Mouse (Mus musculus) gonadal fat pad, adult 2 months (tissue): ENCODE data around the gene Ush1c. TPM values are rescaled to one million over a fixed set of nuclear protein-coding genes. Genes with fewer than 3 reads are reported as not detected.

Experiments used
- DNase-seq: peaks from one replicate; pipeline ENCODE4 v3.0.0-alpha.2; 2012; ENCODE audit warnings: low read depth
- polyA plus RNA-seq: library from polyadenylated mRNA; depleted of rRNA; stranded (reverse); fragments of >200 nt; gene quantifications from 2 replicates; pipeline ENCODE4 v1.2.3, GENCODE M21; 2012; rRNA removed

Ush1c gene
- 0.85 and 2.0 TPM in 2 replicates for polyA plus RNA-seq

DNA sequence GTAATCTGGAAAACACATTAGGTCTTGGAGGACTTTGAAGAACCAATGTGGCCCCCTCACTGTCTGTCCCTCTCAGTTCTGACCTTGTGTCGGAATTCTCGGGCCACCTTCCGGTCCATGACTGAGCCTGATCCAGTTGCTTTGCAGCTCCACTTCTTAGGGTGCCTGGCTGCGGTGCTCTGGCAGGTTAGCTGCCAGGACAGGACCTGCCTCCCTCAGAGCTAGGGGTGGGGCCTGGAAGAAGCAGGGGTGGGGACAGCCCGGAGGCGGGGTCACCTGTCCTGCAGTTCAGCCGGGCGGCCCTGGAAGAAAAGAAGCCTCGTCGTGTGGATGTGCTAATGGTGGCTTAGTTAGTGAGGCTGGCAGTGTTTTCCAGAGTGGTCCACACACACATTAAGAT, at the start of gene Ush1c:
TSS of gene Ush1c (minus strand) at position 158 of the 400 bp plus-strand sequence.
- no peak for DNase-seq

DNA sequence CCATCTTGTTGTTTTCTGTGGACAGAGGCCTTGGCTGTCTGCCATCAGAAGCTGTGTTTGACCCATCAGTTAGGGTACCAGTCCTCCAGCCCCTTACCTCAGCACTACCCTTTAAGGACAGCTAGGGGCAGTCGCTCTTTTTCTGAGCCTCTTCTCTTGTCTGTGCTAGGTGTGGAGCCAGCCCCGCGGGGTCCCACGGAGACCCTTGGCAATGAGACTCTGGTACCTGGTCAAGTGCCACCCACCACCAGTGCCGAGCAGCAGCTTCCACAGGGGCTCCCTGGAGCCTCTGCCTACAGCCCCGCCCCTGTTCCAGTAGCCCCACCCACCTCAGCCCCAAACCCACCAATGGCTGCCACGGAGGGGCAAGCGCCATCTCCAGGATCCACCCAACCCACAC, 48.7 kb upstream of the Ush1c start:
- DNase-seq = no peak

DNA sequence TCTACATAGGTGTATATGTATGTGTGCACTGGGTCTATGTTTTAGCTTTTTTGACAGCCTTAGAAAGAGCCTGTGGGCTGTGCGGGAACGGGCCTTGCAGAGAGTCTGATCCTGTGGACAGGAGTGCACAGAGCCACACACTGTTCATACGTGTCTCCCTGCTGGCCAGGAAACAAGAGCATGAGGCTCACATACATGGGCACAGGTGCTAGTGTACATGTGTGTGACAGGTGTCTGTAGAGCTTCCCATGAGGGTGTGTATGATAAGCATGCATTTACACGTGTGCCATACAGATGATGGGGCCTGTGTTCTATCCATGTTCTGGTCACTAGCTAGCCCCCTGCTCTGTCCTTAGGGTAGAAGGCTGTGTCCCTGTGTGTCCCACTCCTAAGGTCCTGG, 48.1 kb upstream of the Ush1c start:
- no peak for DNase-seq

DNA sequence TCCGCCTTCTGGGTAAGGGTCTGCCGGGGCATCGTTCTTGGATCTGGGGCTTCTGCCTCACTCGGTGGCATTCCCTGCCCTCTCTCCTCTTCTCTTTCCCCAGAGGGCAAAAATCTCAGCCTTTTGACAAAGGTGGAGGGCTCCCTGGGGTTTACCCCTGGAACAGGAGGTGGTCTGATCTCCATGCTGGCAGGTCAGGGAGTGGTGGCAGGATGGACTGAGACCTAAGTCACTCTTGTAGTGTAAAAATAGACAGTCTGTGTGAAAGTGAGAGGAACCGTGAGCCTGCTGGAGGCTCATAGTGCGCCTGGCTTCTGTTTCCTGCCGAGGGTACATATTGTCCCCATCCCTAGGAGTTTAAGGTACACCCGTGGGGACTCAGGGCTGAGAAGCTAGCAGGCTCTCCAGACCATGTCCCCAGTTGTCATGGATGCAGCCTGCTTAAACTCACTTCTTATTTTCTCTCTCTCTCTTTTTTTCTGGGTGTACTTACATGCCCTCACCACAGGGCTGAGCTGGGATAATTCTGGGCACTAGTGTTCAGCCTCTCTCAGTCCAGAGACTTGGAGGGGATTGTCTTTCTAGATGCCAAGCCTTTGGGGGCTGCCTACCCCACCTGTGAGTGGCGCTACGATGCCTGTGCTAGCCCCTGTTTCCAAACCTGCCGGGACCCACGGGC, 47.0 kb upstream of the Ush1c start:
- DNase-seq = no peak

DNA sequence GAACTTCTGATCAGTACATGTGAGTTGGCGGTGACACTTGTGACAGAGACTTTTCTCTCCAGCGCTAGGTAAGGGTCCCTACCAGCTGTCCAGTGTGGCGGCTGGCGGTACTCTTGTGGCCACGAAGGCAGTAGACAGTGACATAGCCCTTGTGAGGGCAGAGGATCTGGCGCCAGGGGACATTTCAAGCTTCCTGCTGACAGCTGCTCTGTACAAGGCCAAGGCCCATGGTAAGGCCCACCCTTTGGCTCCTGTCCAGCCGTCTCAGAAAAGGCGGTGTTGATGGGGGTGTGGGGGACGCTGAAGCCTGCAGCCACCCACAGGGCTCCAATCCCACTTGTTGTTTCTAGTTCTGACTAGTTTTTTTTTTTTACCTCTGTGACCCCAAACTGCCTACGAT, 45.4 kb upstream of the Ush1c start:
- no peak for DNase-seq

DNA sequence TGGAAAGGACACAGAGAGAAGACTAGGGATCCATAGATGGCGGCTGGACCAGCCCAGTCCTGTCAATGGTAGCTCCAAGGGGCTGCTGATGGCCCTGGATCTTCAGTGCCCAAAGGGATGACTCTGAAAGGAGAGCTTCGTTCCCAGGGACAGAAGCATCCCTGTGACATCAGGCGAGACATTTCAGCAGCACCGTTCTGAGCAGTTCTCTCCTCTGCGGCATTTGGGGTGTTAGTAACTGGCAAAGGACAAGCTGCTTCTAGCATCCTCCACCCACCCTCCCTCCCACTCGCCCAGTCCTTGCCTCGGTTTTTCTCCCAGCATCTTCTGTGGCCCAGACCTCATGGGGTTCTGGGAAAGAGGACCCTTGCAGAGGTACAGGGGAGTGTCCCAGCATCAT, 44.0 kb upstream of the Ush1c start:
- DNase-seq = no peak

DNA sequence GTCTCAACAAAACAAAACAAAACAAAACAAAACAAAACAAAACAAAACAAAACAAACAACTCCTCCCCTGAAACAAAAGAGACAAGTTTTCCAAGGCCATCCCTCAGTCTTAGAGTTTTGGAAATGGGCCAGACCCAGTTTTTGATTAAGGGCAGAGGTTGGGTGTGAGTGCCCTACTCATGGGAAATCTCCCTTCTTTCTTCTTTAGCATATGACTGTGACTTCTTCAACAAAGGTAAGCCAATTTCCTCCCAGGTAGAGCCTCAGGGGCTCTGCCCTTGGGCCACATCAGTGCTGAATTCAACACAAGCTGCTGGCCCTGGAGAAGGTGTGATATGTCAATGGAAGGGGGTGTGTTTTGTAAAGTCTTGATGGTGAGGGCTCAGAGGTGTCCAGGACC, 42.6 kb upstream of the Ush1c start:
- no peak for DNase-seq

DNA sequence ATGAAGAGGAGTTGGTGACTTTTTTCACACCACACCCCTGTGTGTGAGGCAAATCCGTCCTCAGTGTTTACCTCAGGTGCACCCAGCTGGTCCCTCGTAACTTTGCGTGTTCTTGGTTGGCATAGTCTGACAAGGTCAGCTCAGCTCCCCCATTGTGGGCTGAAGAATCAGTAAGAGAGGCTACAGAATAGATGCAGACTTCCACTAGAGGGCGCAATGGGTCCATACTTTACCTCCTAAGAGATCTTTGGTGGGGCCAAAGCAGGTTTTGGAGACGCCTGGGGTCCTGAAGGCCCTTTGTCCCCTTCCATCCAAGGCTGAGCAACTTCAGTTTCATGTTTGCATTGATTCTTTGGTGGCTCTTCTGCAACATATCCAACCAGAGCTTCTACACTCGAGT, 41.6 kb upstream of the Ush1c start:
- no peak for DNase-seq

DNA sequence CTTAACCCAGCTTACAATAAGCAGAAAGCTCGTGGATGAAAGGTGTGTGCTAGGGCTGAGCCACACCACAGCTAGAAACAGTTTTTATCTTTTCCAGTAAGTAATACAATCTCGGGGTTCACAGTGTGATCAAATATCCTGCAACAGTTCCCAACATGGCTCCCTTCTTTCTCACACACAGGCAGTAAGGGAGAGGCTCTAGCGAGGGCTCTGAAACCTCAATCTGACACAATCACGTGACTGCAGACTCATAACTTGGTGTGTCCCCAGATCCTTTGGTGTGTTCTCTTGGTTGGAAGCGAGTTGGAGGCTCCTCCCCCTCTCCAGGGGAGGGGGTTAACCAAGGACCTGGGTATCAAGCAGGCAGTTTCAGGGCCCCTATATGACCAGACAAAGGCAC, 37.9 kb upstream of the Ush1c start:
- DNase-seq = no peak

DNA sequence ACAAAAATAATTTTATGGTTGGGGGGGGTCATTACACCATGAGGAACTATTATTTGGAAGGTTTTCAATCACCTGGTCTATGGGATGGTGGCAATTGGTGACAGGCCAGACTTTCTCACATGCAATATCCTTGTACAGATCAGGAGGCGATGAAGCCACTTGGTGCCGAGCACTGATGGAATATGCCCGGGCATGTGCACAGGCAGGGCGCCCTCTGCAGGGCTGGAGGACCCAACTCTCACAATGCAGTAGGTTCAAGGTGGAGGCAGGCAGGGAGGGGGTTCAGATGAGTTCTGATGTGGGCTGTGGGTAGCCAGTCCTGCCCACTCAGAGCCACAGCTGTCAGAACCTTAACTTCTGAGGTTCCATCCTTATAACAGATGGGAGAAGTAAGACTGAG, 13.5 kb upstream of the Ush1c start:
- no peak for DNase-seq

DNA sequence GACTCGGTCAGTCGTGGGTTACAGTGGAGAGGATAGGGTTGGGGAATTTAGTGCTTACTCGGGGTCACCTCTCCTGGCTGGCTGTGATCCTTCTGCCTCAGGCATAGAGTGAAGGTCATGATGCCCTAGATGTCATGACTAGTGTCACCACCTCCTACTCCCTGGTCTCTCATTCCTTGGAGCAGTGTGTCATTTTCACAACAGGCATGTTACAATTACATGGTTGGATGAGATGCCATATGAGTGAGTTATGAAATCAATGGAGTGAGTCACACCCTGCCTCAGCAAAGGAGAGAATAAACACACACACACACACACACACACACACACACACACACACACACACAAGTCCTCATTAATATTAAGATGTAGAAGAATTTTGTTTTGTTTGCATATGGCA, 9.3 kb upstream of the Ush1c start:
- no peak for DNase-seq

DNA sequence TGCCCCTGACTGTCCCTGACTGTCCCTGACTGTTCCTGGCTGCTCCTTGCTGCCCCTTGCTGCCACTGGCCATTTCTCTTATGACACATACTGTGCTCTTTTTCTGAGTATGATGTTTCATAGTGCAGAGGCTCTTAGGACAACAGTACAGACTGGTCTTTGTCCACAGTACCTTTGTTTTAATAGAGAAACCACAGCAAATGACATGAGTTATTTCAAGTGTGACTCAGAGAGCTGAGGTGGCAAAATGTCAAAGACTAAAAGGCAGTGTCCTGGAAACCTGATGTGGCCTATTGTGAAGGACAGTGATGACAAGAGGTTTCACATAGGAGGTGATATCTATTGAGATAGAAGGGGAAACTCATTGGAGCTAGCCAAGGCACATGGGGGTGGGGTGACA, 8.6 kb upstream of the Ush1c start:
- no peak for DNase-seq

DNA sequence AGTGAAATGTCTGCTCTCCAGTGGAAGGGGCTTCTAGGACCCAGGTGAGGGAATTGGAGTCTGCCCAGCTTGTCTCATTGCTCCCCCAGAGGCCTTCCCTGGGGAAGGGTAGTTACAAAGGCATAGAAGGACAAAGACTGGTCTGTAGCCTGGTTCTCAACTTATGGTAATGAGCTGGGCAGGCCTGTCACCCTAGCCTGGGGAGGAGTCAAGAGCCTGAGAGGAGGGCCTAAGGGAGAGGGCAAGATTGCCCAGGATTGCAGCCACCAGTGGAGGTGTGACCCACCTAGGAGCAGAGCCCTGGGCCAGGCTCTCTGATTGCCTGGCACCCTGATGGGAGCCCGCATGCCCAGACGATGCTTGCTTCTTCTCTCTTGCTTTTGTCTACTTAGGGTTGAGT, 2.4 kb upstream of the Ush1c start, which contains the start of gene Otog:
TSS of gene Otog (plus strand) at position 292 of the 400 bp plus-strand sequence.
- DNase-seq = no peak

DNA sequence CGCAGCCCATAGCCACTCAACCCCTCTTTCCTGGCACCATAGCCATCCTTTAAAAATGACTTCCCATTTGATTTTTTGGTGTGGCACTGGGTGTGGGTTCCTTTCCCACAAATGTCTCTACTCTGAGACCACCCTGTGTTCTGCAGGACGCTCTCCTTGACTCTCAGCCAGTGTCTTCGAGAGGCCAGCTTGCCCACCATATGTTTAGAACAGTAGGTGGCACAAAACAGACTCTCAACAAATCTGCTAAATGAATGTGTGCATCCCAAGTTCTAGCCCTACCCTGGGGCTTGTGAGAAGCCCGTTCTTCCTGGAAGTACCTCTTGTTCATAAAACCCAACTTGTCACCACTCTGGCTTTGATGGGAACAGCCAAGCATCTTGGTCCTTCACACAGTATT, 1.8 kb upstream of the Ush1c start:
- no peak for DNase-seq

DNA sequence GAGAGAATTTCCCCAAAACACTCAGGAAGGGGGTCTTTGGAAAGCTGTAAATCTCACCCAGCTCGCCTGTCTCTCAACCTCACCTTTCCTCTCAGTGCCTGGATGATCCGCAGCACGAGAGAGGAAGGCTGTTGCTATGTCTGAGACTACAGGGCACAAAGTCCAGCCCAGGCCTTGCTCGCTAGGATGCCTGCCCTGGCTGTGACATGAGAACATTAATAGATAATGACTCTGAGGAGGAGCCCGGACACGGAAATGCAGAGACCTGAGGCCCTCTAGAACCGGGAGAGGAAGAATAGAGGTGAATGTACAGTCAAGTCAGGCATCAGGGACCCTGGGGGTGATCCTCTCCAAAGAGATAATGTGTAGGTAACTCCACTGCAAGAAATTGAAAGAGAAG, 1.1 kb downstream of the Ush1c start:
- no peak for DNase-seq

DNA sequence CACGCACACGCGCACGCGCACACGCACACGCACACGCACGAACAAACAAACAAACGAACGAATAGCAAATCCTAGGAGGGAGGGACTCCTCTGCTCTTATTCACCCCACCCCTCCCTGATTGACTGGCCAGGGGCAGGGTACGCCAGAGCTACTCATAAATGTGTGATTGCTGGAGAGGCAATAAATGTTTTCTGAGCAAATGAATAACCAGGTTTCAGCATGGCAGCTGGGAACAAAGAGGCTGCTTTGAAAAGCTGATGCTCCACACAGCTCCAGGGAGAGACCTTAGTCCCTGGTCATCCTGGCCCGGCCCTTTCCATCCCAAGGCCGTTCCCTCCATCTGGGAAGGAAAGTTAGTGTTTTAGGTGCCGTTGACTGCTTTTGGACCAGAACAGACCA, 1.9 kb downstream of the Ush1c start:
- DNase-seq = no peak

DNA sequence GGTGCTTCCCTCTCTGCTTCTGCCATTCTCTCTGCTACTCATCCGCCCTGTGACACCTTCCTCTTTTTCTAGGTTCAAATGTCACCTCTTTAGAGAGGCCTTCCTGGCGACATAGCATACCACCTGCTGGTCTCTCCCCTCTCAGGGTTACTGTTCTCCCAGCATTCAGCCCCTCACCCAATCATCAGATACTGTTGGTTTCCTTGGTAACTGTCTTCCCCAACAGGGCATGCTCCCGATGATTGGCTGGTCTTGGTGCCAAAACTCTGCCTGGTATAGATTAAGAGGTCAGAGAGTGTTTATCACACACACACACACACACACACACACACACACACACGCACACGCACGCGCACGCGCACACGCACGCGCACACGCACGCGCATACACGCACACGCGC, 2.4 kb downstream of the Ush1c start:
- DNase-seq = no peak

DNA sequence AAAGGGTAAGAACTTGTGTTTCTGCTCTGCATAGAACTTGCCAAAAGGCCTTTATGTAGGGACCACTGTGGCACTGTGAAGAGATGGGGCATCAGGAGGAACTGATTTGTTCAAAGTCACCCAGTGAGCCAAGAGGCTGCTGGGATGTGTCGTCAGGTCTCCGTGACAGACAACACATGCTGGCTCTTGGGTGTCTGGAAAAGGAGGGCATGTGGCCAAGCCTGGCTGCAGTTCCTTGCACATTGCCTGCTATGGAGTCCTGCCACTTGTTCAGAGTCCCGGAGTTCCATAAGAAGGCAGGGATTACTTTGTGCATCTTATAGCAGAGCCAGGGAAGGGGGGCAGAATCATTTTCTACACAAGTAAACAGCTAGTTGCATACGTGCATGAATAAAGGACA, 11.4 kb downstream of the Ush1c start:
- no peak for DNase-seq

DNA sequence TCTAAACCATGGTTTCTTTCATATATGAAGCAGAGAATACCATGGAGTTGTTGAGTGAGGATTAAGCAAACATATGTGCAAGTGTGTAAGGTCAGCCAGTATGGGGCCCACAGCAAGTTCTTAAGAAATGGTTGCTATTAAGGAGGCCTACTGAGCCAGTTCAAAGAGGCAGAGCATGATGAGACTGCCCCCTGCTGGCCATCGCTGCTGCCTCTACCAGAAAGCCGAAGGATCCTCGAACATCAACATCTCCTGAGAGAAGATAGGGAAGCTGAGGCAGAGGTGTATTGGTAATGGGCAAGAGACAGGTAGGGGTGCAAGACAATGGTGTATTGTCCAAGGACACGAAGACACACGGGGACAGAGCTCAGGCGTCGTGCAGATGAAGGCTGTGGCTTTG, 12.1 kb downstream of the Ush1c start:
- no peak for DNase-seq

DNA sequence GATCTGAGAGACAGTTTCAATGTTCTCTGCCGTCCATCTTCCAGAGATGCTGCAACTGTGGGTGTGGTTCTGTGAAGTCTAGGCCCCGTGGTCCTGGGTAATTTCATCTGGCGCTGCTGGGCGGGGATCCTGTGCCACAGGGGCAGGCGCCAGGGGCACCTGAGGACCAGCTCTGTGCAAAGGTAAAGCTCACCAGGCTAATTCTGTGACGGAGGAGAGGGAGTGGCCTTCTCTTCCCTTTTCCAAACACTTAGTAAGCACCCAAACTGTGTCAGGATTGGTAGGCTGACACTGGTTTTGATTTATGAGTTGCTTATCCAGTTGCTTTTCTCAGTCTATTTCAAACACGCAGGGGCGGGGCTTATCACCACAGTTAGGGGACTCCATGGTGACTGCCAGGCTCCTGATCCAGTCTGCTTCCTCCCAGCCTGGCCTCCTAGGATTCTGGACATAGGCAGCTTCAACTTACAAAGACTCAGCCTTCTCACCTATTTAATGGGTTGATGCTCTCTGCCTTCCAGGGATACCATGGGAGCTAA, 17.6 kb downstream of the Ush1c start:
- no peak for DNase-seq

DNA sequence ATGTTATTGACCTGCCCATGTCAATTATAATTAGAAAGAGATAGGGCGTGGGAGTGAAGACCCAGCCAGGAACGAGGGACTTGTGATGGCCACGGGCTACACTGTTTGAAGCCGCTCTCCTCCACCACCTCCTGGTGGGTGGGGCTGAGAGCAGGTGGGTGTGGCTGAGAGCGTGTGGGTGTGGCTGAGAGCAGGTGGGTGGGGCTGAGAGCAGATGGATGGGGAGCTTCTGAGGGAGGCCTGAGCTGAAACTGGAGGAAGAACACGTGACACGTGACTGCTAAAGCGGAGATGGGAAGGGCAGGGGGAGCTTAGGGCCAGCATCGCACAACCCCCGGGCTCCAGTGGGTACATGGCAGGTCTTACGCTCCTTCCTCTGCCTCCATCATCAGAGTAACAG, 19.9 kb downstream of the Ush1c start:
- no peak for DNase-seq

DNA sequence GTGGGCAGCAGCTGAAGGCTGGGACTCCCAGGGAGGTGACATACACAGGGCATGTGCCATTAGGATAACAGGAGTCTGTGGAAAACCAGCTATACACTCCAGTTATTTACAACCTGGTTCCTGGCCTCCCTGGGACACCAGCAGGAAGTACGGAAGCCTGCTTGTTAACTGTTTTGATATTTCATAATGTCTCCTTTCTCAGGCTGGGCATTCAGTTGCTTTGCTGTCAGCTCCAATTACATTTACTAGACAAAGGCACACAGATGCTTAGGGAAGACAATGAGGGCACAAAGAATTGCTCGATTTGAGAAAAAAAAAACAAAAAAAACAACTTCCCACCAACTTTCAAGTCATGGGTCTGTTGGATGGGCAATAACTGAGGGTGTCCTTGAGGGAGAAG, 21.8 kb downstream of the Ush1c start:
- DNase-seq = no peak

DNA sequence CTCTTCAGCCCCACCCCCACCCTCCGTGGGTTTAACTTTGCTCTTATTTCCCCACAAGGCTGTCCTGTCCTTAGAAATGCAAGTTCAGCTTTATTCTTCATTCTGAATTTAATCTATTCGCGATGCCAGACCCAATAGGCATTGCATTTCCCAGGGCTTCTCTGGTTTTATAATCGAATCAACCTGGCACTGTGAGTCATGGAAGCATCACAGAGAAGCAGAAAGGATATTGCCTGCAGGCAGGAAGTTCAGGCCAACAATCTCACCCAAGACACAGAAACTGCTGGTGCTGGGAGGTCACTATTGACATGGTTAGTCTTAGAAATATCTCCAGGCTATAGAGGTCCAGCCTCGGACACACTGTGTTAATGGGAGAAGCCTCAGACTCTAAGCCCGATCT, 28.0 kb downstream of the Ush1c start:
- DNase-seq = no peak

DNA sequence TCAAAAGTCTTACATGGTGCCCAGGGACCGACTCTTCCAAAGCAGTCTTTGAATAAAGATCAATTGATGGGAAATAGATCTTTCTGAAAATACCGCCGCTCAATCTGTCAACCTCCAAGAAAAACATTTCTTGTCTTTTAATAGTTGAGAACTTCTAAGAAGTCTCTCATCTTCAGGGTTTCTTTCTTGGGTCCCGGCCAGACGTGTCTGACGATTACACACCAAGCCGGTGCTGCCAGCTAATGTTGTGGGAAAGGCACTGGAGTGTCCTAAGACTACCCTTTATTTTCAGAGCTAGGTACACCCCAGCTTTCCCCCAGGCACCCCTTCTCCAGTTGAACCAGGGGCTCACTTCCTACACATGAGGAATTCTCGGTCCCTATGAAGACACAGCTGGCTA, 30.2 kb downstream of the Ush1c start:
- DNase-seq = no peak
